Mouse (Mus musculus) embryonic facial prominence, embryonic 10.5 days (tissue): ENCODE measurements around the gene Pex6. TPM values are rescaled to one million over a fixed set of nuclear protein-coding genes. Genes with fewer than 3 reads are reported as not detected.
A peak's percentile ranks its signal among the peaks of the same experiment; 100 is the strongest.

Experiments
- DNase-seq: peaks from one replicate; pipeline ENCODE4 v3.0.0-alpha.2; 2017; ENCODE audit warnings: low spot score
- H3K27ac ChIP-seq: fragments of 300-500 bp; sonication (generic); replicated peaks from 2 replicates; pipeline ENCODE4 v1.5.1; 2016; ENCODE audit warnings: mild to moderate bottlenecking
- H3K27me3 ChIP-seq: fragments of 300-500 bp; sonication (generic); replicated peaks from 2 replicates; pipeline ENCODE4 v1.6.1; 2016; ENCODE audit warnings: low read depth, mild to moderate bottlenecking; ENCODE audit not compliant: poor library complexity, severe bottlenecking
- H3K36me3 ChIP-seq: fragments of 300-500 bp; sonication (generic); replicated peaks from 2 replicates; pipeline ENCODE4 v1.6.1; 2016; ENCODE audit warnings: mild to moderate bottlenecking, moderate library complexity
- H3K4me1 ChIP-seq: fragments of 300-500 bp; sonication (generic); 2 replicates; pipeline ENCODE4 v1.6.1; 2016
- H3K4me3 ChIP-seq: fragments of 300-500 bp; sonication (generic); 2 replicates; pipeline ENCODE4 v1.5.1; 2016; ENCODE audit warnings: mild to moderate bottlenecking, moderate library complexity
- H3K9me3 ChIP-seq: fragments of 300-500 bp; sonication (generic); 2 replicates; pipeline ENCODE4 v1.6.1; 2016; ENCODE audit warnings: mild to moderate bottlenecking
- WGBS: fragments of 180-500 bp; shearing (Covaris S2); methylation state at CpG from one replicate; pipeline ENCODE4 v1.1.7; 2016; 5-methylcytosine and 5-hydroxymethylcytosine counted together
- polyA plus RNA-seq: library from polyadenylated mRNA; unstranded; fragments of >200 nt; fragmentation: Nextera tagmentation; extraction: Ambion mirVana; gene quantifications from 2 replicates; pipeline ENCODE4 v1.2.1, GENCODE M21; 2016

The Pex6 gene
- polyA plus RNA-seq, 1 experiment from 2014 or later: 22.9 TPM

DNA sequence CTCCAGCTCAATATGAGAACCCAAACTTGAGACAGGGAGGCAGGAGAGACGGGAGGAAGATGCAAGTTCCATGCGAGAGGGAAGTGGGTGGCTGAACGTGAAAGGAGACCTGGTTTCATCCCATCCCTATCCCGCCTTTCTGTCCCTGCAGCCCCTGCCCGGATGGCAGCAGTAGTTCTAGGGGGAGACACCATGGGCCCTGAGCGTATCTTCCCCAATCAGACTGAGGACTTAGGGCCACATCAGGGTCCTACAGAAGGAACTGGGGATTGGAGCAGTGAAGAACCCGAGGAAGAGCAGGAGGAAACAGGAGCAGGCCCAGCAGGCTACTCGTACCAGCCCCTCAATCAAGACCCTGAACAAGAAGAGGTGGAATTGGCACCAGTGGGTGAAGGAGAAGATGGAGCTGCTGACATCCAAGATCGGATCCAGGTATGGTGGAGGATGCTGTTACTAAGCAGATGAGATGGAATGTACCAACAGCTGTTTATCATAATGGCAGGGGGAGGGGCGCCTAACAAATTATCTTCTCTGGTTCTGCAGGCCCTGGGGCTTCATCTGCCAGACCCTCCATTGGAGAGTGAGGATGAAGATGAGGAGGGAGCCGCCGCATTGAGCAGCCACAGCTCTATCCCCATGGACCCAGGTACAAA is 29.7 kb upstream of the Pex6 start:
- H3K36me3 ChIP-seq: peaks cover 67% of the 10 kb centered on the region
- no peaks in the 10 kb centered on the region for H3K9me3 ChIP-seq
- H3K4me1 ChIP-seq: peaks cover 38% of the 10 kb centered on the region
- peak; percentile 23 for DNase-seq
- H3K27ac ChIP-seq: peak overlapping the region; percentile 86
- no peaks in the 10 kb centered on the region for H3K27me3 ChIP-seq
- H3K4me3 ChIP-seq: peak overlapping the region; percentile 74
- WGBS: 24% methylated on average over 12 of the region's 12 CpGs

- peaks cover 37% of the 10 kb centered on the region for H3K4me1 ChIP-seq
- H3K9me3 ChIP-seq: no peaks in the 10 kb centered on the region
- DNase-seq: no peak
- WGBS: 83% methylated on average over 16 of the region's 16 CpGs
- peaks cover 67% of the 10 kb centered on the region for H3K36me3 ChIP-seq
- H3K27ac ChIP-seq: no peak overlapping the region
- no peaks in the 10 kb centered on the region for H3K27me3 ChIP-seq
- no peak overlapping the region for H3K4me3 ChIP-seq
Measured at GRCm38 (mm10) chr17:46682654-46683389, 28.4 kb upstream of the Pex6 start.

GRCm38 (mm10) chr17:46685913-46686312 is 25.4 kb upstream of the Pex6 start:
- DNase-seq: no peak
- Histone ChIP-seq H3K27me3 (no peaks in the 10 kb centered on the region), H3K9me3 (no peaks in the 10 kb centered on the region), H3K4me3 (no peak overlapping the region), H3K36me3 (peaks cover 79% of the 10 kb centered on the region), H3K4me1 (peaks cover 12% of the 10 kb centered on the region), H3K27ac (no peak overlapping the region)
- 91% methylated on average over 6 of the region's 6 CpGs for WGBS

GRCm38 (mm10) chr17:46690665-46691064 is 20.6 kb upstream of the Pex6 start:
- no peak for DNase-seq
- Histone ChIP-seq H3K36me3 (peaks cover 80% of the 10 kb centered on the region), H3K4me1 (no peaks in the 10 kb centered on the region), H3K4me3 (no peak overlapping the region), H3K27ac (no peak overlapping the region), H3K27me3 (no peaks in the 10 kb centered on the region), H3K9me3 (no peaks in the 10 kb centered on the region)
- WGBS: 94% methylated on average over 12 of the region's 12 CpGs

DNA sequence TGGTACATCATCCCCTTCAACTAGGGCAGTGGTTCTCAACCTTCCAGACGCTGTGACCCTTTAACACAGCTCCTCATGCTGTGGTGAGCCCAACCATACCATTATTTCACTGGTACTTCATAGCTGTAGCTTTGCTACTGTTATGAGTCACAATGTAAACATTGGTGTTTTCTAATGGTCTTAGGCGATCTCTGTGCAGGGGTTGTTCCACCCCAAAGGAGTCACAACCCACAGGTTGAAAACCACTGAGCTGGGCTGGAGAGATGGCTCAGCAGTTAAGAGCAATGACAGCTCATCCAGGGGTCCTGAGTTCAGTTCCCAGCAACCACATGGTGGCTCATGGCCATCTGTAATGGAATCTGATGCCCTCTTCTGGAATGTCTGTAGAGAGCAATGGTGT is 19.9 kb upstream of the Pex6 start:
- H3K27ac ChIP-seq: no peak overlapping the region
- peaks cover 80% of the 10 kb centered on the region for H3K36me3 ChIP-seq
- 91% methylated on average over 2 of the region's 2 CpGs for whole genome bisulfite sequencing
- no peaks in the 10 kb centered on the region for H3K9me3 ChIP-seq
- H3K4me1 ChIP-seq: no peaks in the 10 kb centered on the region
- no peaks in the 10 kb centered on the region for H3K27me3 ChIP-seq
- H3K4me3 ChIP-seq: no peak overlapping the region
- no peak for DNase-seq

- Histone ChIP-seq H3K9me3 (no peaks in the 10 kb centered on the region), H3K36me3 (peaks cover 83% of the 10 kb centered on the region), H3K27ac (no peak overlapping the region), H3K27me3 (no peaks in the 10 kb centered on the region), H3K4me1 (no peaks in the 10 kb centered on the region), H3K4me3 (no peak overlapping the region)
- 85% methylated on average over 1 of the region's 1 CpGs for WGBS
- no peak for DNase-seq
Measured at GRCm38 (mm10) chr17:46694517-46695063, 16.7 kb upstream of the Pex6 start.

GRCm38 (mm10) chr17:46698515-46698914 is 12.7 kb upstream of the Pex6 start:
- H3K4me1 ChIP-seq: peaks cover 22% of the 10 kb centered on the region
- H3K9me3 ChIP-seq: no peaks in the 10 kb centered on the region
- 90% methylated on average over 6 of the region's 6 CpGs for WGBS
- no peaks in the 10 kb centered on the region for H3K27me3 ChIP-seq
- H3K27ac ChIP-seq: no peak overlapping the region
- peaks cover 78% of the 10 kb centered on the region for H3K36me3 ChIP-seq
- no peak overlapping the region for H3K4me3 ChIP-seq
- DNase-seq: no peak

- Histone ChIP-seq H3K36me3 (peaks cover 73% of the 10 kb centered on the region), H3K4me3 (no peak overlapping the region), H3K27ac (no peak overlapping the region), H3K27me3 (no peaks in the 10 kb centered on the region), H3K4me1 (peaks cover 29% of the 10 kb centered on the region), H3K9me3 (no peaks in the 10 kb centered on the region)
- no peak for DNase-seq
- 88% methylated on average over 5 of the region's 5 CpGs for WGBS
Measured at GRCm38 (mm10) chr17:46699245-46699644, 12.0 kb upstream of the Pex6 start.

GRCm38 (mm10) chr17:46699912-46700311 is 11.4 kb upstream of the Pex6 start:
- peaks cover 30% of the 10 kb centered on the region for H3K4me1 ChIP-seq
- 89% methylated on average over 3 of the region's 3 CpGs for WGBS
- H3K4me3 ChIP-seq: no peak overlapping the region
- no peak overlapping the region for H3K27ac ChIP-seq
- H3K27me3 ChIP-seq: no peaks in the 10 kb centered on the region
- peaks cover 72% of the 10 kb centered on the region for H3K36me3 ChIP-seq
- DNase-seq: no peak
- H3K9me3 ChIP-seq: no peaks in the 10 kb centered on the region

DNA sequence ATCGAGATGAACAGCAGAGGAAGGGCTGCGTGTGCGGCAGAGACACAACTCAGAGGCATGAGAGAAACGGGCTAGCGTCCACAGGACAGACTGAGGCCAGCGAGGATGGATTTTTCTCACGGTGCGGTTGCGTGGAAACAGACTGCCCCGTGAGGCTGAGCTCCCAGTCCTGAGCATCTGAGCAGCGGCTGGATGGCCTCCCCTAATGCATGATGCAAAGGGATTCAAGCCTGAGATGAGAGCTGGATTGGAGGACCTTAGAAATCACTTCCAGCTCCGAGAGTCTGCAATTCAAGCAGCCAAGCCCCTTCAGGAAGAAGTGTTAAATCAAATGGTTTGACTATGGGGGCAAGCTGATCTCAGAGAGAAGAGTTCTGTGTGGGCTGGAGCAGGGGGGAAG is 9.8 kb upstream of the Pex6 start:
- Histone ChIP-seq H3K9me3 (no peaks in the 10 kb centered on the region), H3K36me3 (peaks cover 58% of the 10 kb centered on the region), H3K27me3 (no peaks in the 10 kb centered on the region), H3K4me3 (no peak overlapping the region), H3K4me1 (peaks cover 43% of the 10 kb centered on the region), H3K27ac (no peak overlapping the region)
- DNase-seq: no peak
- 86% methylated on average over 12 of the region's 12 CpGs for WGBS

DNA sequence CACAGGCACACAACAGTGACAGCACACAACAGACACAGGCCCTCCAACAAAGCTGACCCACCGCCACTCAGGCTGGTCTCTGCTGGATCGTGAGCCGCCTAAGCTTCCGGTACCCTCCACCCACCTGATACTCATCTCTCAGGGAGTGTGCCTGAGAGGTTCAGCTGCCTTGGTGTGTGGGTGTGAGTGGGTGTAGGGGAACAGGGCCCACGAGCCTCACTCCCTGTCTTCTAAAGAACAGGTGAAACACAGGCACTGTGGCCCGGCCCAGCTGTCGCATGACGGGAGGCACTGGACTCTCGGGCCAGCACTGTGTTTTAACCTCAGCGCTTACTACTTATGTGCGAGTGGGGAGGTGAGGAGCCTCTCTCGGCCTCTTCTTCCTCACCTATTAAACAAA is 9.2 kb upstream of the Pex6 start:
- DNase-seq: no peak
- Histone ChIP-seq H3K4me3 (no peak overlapping the region; the same call in 1 of the 2 replicates), H3K27ac (no peak overlapping the region), H3K27me3 (no peaks in the 10 kb centered on the region), H3K4me1 (peaks cover 45% of the 10 kb centered on the region), H3K36me3 (peaks cover 52% of the 10 kb centered on the region), H3K9me3 (no peaks in the 10 kb centered on the region)
- WGBS: 89% methylated on average over 12 of the region's 12 CpGs

GRCm38 (mm10) chr17:46702506-46702905 is 8.8 kb upstream of the Pex6 start:
- Histone ChIP-seq H3K27ac (no peak overlapping the region), H3K9me3 (no peaks in the 10 kb centered on the region), H3K36me3 (peaks cover 48% of the 10 kb centered on the region), H3K4me3 (peak overlapping the region; percentile 94; the same call in 1 of the 2 replicates), H3K4me1 (peaks cover 45% of the 10 kb centered on the region), H3K27me3 (no peaks in the 10 kb centered on the region)
- 93% methylated on average over 5 of the region's 5 CpGs for WGBS
- no peak for DNase-seq
